Mouse (Mus musculus): ENCODE measurements at regions not wholly inside any gene's neighbourhood (a gene's known extent, or its start where the extent isn't known, plus 50 kb on each side); places are given as distances from the start of the nearest gene placed in this dataset.

- Histone ChIP-seq H3K4me2 (ENCODE audit: low read depth, low read length) (no peak overlapping the region), H3K36me3 (ENCODE audit: control insufficient read depth, insufficient read depth, low read length) (no peaks in the 10 kb centered on the region), H3K9ac (ENCODE audit: low read length) (no peak overlapping the region), H3K27me3 (ENCODE audit: control insufficient read depth, insufficient read depth, low read depth, low read length) (no peaks in the 10 kb centered on the region), H3K4me1 (replicated peaks; ENCODE audit: control insufficient read depth, insufficient read depth, low read length) (no peaks in the 10 kb centered on the region), H3K27ac (ENCODE audit: low read length) (no peak overlapping the region), H3K4me3 (ENCODE audit: low read length) (no peak overlapping the region), H3K9me3 (ENCODE audit: control insufficient read depth, low read length) (no peaks in the 10 kb centered on the region)
- 74% methylated on average over 8 of the region's 8 CpGs for WGBS
- no peak for ATAC-seq (ENCODE audit: low read depth)
Observed at GRCm38 (mm10) chr1:190285049-190285448, 114.5 kb upstream of the Prox1 start.

DNA sequence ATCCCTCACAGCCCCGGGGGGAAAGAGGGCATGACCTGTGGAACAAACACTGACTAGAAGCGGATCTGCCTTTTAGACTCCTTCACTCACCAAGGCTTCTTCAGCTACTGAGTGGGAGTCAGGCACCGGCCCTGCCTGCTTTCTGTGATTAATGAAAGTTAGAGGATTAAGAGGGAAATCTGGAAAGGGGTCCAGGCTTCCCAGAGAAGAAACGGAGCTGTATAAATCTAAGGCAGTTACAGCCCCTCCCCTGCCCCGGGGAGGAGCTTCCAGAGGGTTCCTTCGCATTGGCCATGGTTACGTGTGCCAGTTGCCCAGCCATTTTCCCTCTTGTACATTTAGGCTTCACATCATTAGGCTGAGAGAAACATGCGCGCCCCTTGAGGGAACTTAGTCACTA is 113.6 kb upstream of the Prox1 start:
- H3K9ac ChIP-seq (ENCODE audit: low read length): no peak overlapping the region
- no peak overlapping the region for H3K4me3 ChIP-seq (ENCODE audit: low read length)
- no peak overlapping the region for H3K4me2 ChIP-seq (ENCODE audit: low read depth, low read length)
- H3K4me1 ChIP-seq (replicated peaks; ENCODE audit: control insufficient read depth, insufficient read depth, low read length): no peaks in the 10 kb centered on the region
- no peaks in the 10 kb centered on the region for H3K27me3 ChIP-seq (ENCODE audit: control insufficient read depth, insufficient read depth, low read depth, low read length)
- no peak overlapping the region for H3K27ac ChIP-seq (ENCODE audit: low read length)
- ATAC-seq (ENCODE audit: low read depth): no peak
- no peaks in the 10 kb centered on the region for H3K36me3 ChIP-seq (ENCODE audit: control insufficient read depth, insufficient read depth, low read length)
- H3K9me3 ChIP-seq (ENCODE audit: control insufficient read depth, low read length): no peaks in the 10 kb centered on the region
- WGBS: 53% methylated on average over 9 of the region's 9 CpGs

DNA sequence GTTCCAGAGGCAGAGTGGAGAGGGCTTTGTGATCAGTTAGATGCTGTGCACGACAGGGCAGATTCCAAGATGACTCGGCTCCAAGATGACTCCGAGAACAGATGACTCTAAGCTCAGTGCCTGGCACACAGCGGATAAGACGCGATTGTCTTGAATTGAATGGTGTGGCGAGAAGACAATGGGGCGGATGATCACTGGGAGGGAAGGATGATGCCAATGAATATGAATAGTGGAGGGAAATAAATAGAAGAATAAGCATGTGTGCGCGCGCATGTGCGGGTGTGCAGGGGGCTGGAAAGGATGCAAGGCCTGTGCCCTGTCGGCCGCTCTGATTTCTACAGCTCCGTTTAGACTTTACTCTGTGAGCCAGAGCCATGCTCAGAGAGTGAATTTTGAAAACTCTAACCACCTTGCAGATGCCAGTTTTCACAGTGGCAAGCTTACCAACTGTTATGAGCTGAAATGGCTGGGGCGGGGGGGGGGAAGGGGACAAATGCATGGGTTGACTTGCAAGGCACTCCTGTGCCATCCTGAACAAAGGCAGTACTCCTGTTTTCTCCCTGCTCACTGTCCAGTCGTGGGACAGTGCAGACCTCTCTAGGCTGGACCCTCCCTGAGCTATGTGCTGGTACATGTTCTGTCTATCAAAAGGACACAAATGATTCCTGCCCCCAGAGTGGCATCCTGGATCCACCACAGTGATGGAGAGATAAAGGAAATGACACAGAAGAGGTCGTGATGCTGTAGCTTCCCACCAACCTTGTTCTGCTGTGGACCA is 109.8 kb upstream of the Prox1 start:
- Histone ChIP-seq H3K4me1 (replicated peaks; ENCODE audit: control insufficient read depth, insufficient read depth, low read length) (no peaks in the 10 kb centered on the region), H3K9ac (ENCODE audit: low read length) (no peak overlapping the region), H3K36me3 (ENCODE audit: control insufficient read depth, insufficient read depth, low read length) (no peaks in the 10 kb centered on the region), H3K4me2 (ENCODE audit: low read depth, low read length) (no peak overlapping the region), H3K4me3 (ENCODE audit: low read length) (no peak overlapping the region), H3K27ac (ENCODE audit: low read length) (no peak overlapping the region), H3K9me3 (ENCODE audit: control insufficient read depth, low read length) (no peaks in the 10 kb centered on the region), H3K27me3 (ENCODE audit: control insufficient read depth, insufficient read depth, low read depth, low read length) (no peaks in the 10 kb centered on the region)
- WGBS: 87% methylated on average over 18 of the region's 18 CpGs
- ATAC-seq (ENCODE audit: low read depth): no peak

- no peak overlapping the region for H3K27ac ChIP-seq (ENCODE audit: low read length)
- ATAC-seq (ENCODE audit: low read depth): no peak
- H3K4me1 ChIP-seq (replicated peaks; ENCODE audit: control insufficient read depth, insufficient read depth, low read length): no peaks in the 10 kb centered on the region
- no peak overlapping the region for H3K4me3 ChIP-seq (ENCODE audit: low read length)
- no peak overlapping the region for H3K4me2 ChIP-seq (ENCODE audit: low read depth, low read length)
- no peaks in the 10 kb centered on the region for H3K36me3 ChIP-seq (ENCODE audit: control insufficient read depth, insufficient read depth, low read length)
- no peaks in the 10 kb centered on the region for H3K27me3 ChIP-seq (ENCODE audit: control insufficient read depth, insufficient read depth, low read depth, low read length)
- 69% methylated on average over 6 of the region's 6 CpGs for WGBS
- no peaks in the 10 kb centered on the region for H3K9me3 ChIP-seq (ENCODE audit: control insufficient read depth, low read length)
- no peak overlapping the region for H3K9ac ChIP-seq (ENCODE audit: low read length)
Observed at GRCm38 (mm10) chr1:190274911-190275310, 104.4 kb upstream of the Prox1 start.

DNA sequence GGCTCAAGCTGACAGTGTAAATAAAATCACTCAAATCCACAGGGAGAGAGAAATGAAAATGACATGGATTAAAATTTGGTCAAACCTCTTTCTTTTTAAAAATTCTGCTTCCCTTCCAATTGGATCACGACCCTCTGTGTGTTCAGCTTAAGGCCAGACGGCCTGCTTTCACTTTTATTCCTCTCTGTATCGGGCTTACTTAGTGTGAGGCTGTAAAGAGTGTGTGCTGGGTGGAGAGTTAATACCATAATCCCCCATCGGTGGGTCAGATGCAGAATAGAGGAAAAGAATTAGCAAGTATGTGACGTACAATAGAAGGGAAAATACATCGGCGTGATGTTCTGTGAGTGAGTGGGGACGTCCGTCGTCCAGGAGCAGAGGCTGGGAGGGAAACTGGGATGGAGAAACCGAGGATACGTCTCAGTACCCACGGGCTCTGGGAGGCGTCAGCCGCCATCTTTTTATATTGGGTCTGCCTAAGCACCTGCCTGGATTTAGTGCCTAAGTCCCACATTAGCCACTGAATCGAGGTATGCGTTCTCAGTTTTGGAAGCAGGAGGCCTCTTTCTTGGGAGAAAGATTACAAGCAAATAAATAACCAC is 100.4 kb upstream of the Prox1 start:
- Histone ChIP-seq H3K4me3 (ENCODE audit: low read length) (no peak overlapping the region), H3K27ac (ENCODE audit: low read length) (no peak overlapping the region), H3K9ac (ENCODE audit: low read length) (no peak overlapping the region), H3K27me3 (ENCODE audit: control insufficient read depth, insufficient read depth, low read depth, low read length) (no peaks in the 10 kb centered on the region), H3K9me3 (ENCODE audit: control insufficient read depth, low read length) (no peaks in the 10 kb centered on the region), H3K4me2 (ENCODE audit: low read depth, low read length) (no peak overlapping the region), H3K4me1 (replicated peaks; ENCODE audit: control insufficient read depth, insufficient read depth, low read length) (no peaks in the 10 kb centered on the region), H3K36me3 (ENCODE audit: control insufficient read depth, insufficient read depth, low read length) (no peaks in the 10 kb centered on the region)
- 83% methylated on average over 17 of the region's 17 CpGs for whole genome bisulfite sequencing
- no peak for ATAC-seq (ENCODE audit: low read depth)

- no peaks in the 10 kb centered on the region for H3K27me3 ChIP-seq (ENCODE audit: control insufficient read depth, insufficient read depth, low read depth, low read length)
- no peak overlapping the region for H3K4me2 ChIP-seq (ENCODE audit: low read depth, low read length)
- no peak overlapping the region for H3K4me3 ChIP-seq (ENCODE audit: low read length)
- H3K9me3 ChIP-seq (ENCODE audit: control insufficient read depth, low read length): no peaks in the 10 kb centered on the region
- H3K36me3 ChIP-seq (ENCODE audit: control insufficient read depth, insufficient read depth, low read length): no peaks in the 10 kb centered on the region
- H3K4me1 ChIP-seq (replicated peaks; ENCODE audit: control insufficient read depth, insufficient read depth, low read length): no peaks in the 10 kb centered on the region
- H3K27ac ChIP-seq (ENCODE audit: low read length): no peak overlapping the region
- no peak overlapping the region for H3K9ac ChIP-seq (ENCODE audit: low read length)
- 85% methylated on average over 7 of the region's 7 CpGs for WGBS
- ATAC-seq (ENCODE audit: low read depth): no peak
Observed at GRCm38 (mm10) chr1:190269181-190269580, 98.7 kb upstream of the Prox1 start.

GRCm38 (mm10) chr1:190265085-190265780 is 94.7 kb upstream of the Prox1 start:
- H3K4me1 ChIP-seq (replicated peaks; ENCODE audit: control insufficient read depth, insufficient read depth, low read length): no peaks in the 10 kb centered on the region
- H3K4me3 ChIP-seq (ENCODE audit: low read length): no peak overlapping the region
- H3K4me2 ChIP-seq (ENCODE audit: low read depth, low read length): no peak overlapping the region
- ATAC-seq (ENCODE audit: low read depth): no peak
- WGBS: 70% methylated on average over 9 of the region's 9 CpGs
- no peak overlapping the region for H3K27ac ChIP-seq (ENCODE audit: low read length)
- no peaks in the 10 kb centered on the region for H3K9me3 ChIP-seq (ENCODE audit: control insufficient read depth, low read length)
- H3K27me3 ChIP-seq (ENCODE audit: control insufficient read depth, insufficient read depth, low read depth, low read length): no peaks in the 10 kb centered on the region
- H3K9ac ChIP-seq (ENCODE audit: low read length): no peak overlapping the region
- no peaks in the 10 kb centered on the region for H3K36me3 ChIP-seq (ENCODE audit: control insufficient read depth, insufficient read depth, low read length)

DNA sequence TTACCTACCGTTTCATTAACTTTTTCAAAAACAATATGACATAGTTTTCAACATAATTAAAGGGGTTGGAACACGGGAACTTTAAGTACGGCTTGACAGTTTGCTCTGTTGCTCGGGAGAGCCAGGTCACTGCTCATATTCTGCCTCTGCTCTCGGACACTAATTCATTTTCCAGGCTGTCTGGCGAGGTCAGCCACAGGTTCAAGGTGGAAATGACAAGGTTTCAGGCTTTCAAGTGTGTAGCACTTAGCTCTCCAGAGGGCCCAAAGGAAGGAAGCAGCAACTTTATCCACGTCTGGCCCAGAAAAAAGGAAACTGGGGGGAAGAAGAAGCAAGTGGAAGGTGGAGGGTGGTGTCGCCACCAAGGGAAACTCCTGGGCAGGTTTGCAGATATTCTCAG is 94.0 kb upstream of the Prox1 start:
- H3K27ac ChIP-seq (ENCODE audit: low read length): no peak overlapping the region
- no peaks in the 10 kb centered on the region for H3K4me1 ChIP-seq (replicated peaks; ENCODE audit: control insufficient read depth, insufficient read depth, low read length)
- no peak overlapping the region for H3K4me2 ChIP-seq (ENCODE audit: low read depth, low read length)
- H3K9me3 ChIP-seq (ENCODE audit: control insufficient read depth, low read length): no peaks in the 10 kb centered on the region
- no peak overlapping the region for H3K4me3 ChIP-seq (ENCODE audit: low read length)
- H3K27me3 ChIP-seq (ENCODE audit: control insufficient read depth, insufficient read depth, low read depth, low read length): no peaks in the 10 kb centered on the region
- H3K9ac ChIP-seq (ENCODE audit: low read length): no peak overlapping the region
- WGBS: 48% methylated on average over 8 of the region's 8 CpGs
- ATAC-seq (ENCODE audit: low read depth): no peak
- no peaks in the 10 kb centered on the region for H3K36me3 ChIP-seq (ENCODE audit: control insufficient read depth, insufficient read depth, low read length)

DNA sequence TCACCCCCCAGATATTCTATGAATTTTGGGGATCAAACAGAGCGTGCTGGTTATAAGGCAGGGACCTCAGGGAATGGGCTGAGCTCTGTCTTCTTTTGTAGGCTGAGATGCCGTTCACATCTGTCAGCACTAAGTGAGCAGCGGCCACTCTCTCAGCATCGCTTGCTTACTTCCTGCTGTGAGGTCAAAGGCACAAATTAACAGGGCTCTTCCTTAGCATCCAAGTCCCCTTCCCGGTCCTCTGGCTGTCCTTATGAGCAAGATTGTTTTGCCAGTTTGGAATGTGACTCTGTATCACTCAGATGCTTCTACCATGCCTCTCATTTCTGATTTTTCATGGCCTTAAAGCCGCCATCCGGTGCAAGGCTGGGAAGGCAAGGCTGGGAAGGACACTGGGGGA is 93.1 kb upstream of the Prox1 start:
- H3K9me3 ChIP-seq (ENCODE audit: control insufficient read depth, low read length): no peaks in the 10 kb centered on the region
- no peak overlapping the region for H3K4me3 ChIP-seq (ENCODE audit: low read length)
- H3K36me3 ChIP-seq (ENCODE audit: control insufficient read depth, insufficient read depth, low read length): no peaks in the 10 kb centered on the region
- H3K4me1 ChIP-seq (replicated peaks; ENCODE audit: control insufficient read depth, insufficient read depth, low read length): no peaks in the 10 kb centered on the region
- no peaks in the 10 kb centered on the region for H3K27me3 ChIP-seq (ENCODE audit: control insufficient read depth, insufficient read depth, low read depth, low read length)
- WGBS: 53% methylated on average over 7 of the region's 7 CpGs
- no peak overlapping the region for H3K4me2 ChIP-seq (ENCODE audit: low read depth, low read length)
- ATAC-seq (ENCODE audit: low read depth): no peak
- H3K27ac ChIP-seq (ENCODE audit: low read length): no peak overlapping the region
- H3K9ac ChIP-seq (ENCODE audit: low read length): no peak overlapping the region

All from lung, embryonic 16.5 days (tissue).